Mouse (Mus musculus): ENCODE data around the gene Lrrc56. TPM values are rescaled to one million over a fixed set of nuclear protein-coding genes. Genes with fewer than 3 reads are reported as not detected.

The Lrrc56 gene
- polyA plus RNA-seq, 1 experiment from 2014 or later, result 8.8 TPM

DNA sequence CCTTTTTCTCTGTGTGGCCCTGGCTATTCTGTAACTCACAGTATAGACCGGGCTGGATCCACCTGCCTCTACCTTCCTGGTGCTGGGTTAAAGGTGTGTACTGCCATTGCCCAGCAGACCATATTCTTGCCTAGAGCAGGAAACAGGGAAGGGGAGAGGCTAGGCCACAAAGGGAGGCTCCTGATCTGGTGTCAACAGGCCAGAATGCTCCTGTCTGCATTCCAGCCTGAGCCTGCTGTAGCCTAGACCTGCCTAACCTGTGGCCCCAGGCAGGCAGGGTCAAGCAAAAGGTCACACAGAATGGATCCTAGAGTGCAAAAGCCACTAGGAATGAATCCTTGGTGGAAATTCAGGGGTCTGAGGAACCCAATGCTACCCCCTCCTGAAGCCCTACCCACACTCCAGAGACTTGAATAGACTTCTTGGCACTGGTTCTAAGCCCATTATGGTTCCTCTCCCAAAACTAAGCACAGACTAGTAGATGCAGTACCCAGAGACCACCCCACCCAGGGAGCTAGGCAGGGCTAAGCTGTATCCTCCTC is 25.7 kb downstream of the Lrrc56 start:
- 93% methylated on average over 1 of the region's 1 CpGs for WGBS
- no peak overlapping the region for H3K27ac ChIP-seq (ENCODE audit: low read depth, low read length)
- H3K36me3 ChIP-seq (ENCODE audit: control insufficient read depth, insufficient read depth, low read length), result 0 out of 2 replicates have a peak, but pooled peaks cover 2% of the 10 kb centered on the region
- DNase-seq (ENCODE audit: low spot score, missing footprints) (peak; percentile 59), ATAC-seq (ENCODE audit: low FRiP score) (no peak)
- no peaks in the 10 kb centered on the region for H3K27me3 ChIP-seq (ENCODE audit: control insufficient read depth, insufficient read depth, low read length)
- H3K9me3 ChIP-seq (ENCODE audit: control insufficient read depth, low read length), result no peaks in the 10 kb centered on the region
- H3K4me3 ChIP-seq (ENCODE audit: low read depth, low read length), result no peak overlapping the region
- H3K4me1 ChIP-seq (ENCODE audit: control insufficient read depth, insufficient read depth, low read length), result peaks cover 25% of the 10 kb centered on the region
- H3K4me2 ChIP-seq, result no peak overlapping the region
- no peak overlapping the region for H3K9ac ChIP-seq (ENCODE audit: low read length)

DNA sequence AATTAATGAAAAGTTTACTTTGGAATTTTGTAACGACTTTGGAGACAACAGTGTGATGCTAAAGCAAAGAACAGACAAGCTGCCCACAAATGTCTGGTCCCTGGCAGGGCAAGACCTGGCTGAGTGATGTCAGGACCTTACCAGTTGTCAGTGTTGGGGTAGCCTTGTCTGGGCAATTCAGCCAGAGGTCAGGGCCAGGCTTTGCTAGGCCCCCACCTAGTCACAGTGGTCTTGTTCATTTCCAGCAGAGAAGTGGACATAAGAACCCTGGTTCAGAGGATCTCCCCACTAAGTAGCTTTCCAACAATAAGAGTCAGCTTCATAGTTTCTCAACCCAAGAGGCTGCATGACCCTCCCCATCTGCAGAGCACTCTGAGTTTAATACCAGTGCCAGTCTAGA is 26.4 kb downstream of the Lrrc56 start:
- Histone ChIP-seq H3K9ac (ENCODE audit: low read length) (no peak overlapping the region), H3K9me3 (ENCODE audit: control insufficient read depth, low read length) (no peaks in the 10 kb centered on the region), H3K4me1 (ENCODE audit: control insufficient read depth, insufficient read depth, low read length) (peaks cover 20% of the 10 kb centered on the region), H3K27me3 (ENCODE audit: control insufficient read depth, insufficient read depth, low read length) (no peaks in the 10 kb centered on the region), H3K4me2 (no peak overlapping the region), H3K27ac (ENCODE audit: low read depth, low read length) (no peak overlapping the region), H3K4me3 (ENCODE audit: low read depth, low read length) (no peak overlapping the region), H3K36me3 (ENCODE audit: control insufficient read depth, insufficient read depth, low read length) (0 out of 2 replicates have a peak, but pooled peaks cover 2% of the 10 kb centered on the region)
- DNase-seq (ENCODE audit: low spot score, missing footprints), result peak; percentile 70
- 79% methylated on average over 1 of the region's 1 CpGs for WGBS
- ATAC-seq (ENCODE audit: low FRiP score), result no peak

DNA sequence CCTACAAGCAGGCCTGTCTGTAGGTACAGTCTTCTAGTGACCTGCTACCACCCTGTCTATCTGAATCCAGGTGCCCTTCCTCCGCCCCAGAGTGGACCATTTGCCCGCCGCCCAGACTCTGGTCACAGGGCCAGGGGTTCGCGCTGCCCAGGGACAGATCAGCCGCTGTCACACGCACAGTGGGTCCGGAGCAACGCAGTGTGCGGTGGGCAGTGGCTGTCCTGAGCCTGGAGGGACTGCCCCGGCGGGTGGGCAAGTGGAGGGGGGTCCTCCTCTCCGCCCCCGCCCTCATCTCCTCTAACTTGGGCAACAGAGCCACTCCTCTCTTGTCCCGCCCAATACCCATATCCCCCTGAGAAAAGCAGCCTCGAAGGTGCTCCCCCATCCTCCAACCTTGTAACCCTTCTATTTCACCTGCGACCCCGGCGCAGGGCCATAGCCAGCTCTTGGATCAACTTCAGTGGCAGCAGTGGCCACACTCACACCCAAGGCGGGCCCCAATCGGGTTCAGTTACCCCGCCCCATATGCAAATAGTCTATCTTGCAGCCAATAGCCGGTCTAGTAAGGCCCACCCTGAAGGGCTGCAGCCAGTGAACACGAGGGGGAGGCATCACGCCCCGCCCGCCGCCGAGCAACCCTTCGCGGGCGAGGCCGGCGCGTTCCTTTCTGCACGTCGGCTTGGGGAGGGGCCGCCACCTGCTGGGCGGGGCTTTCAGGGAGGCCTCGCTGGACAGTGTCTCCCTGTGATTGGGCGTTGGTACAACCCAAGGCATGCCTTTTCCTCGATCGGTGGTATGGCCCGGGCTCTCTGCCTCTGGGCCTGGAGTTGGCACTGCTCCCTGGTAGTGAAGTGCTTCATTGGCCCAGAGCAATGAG is 27.5 kb downstream of the Lrrc56 start:
- DNase-seq (ENCODE audit: low spot score, missing footprints), result peak; percentile 100
- peak overlapping the region; percentile 83 for H3K4me2 ChIP-seq
- 2% methylated on average over 44 of the region's 44 CpGs for WGBS
- H3K36me3 ChIP-seq (ENCODE audit: control insufficient read depth, insufficient read depth, low read length), result 0 out of 2 replicates have a peak, but pooled peaks cover 2% of the 10 kb centered on the region
- peak overlapping the region; percentile 40 for H3K4me3 ChIP-seq (ENCODE audit: low read depth, low read length)
- H3K27me3 ChIP-seq (ENCODE audit: control insufficient read depth, insufficient read depth, low read length), result no peaks in the 10 kb centered on the region
- H3K27ac ChIP-seq (ENCODE audit: low read depth, low read length), result peak overlapping the region; percentile 69; the same call in 1 of the 2 replicates
- no peaks in the 10 kb centered on the region for H3K9me3 ChIP-seq (ENCODE audit: control insufficient read depth, low read length)
- H3K4me1 ChIP-seq (ENCODE audit: control insufficient read depth, insufficient read depth, low read length), result peaks cover 16% of the 10 kb centered on the region
- peak; percentile 98 for ATAC-seq (ENCODE audit: low FRiP score)
- peak overlapping the region; percentile 66 for H3K9ac ChIP-seq (ENCODE audit: low read length)

DNA sequence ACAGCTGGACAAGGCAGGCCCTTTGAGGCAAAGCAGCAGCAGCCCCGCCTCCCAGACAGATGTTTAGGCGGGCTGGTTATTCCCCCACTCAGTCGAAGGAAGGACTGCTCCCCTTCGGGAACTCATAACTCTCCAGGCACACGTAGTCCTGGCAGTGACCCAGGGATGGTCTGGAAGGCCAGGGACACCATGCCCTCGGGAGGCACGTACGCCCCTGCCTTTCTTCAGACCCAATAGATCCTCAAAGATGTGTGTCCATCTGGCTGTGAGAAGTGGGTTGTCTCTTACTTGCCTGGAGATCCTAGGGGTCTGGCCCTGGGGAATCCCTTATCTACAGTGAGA is 28.1 kb downstream of the Lrrc56 start:
- peak overlapping the region; percentile 40 for H3K4me3 ChIP-seq (ENCODE audit: low read depth, low read length)
- 18% methylated on average over 8 of the region's 8 CpGs for WGBS
- H3K27ac ChIP-seq (ENCODE audit: low read depth, low read length), result peak overlapping the region; percentile 69; the same call in 1 of the 2 replicates
- ATAC-seq (ENCODE audit: low FRiP score) (no peak), DNase-seq (ENCODE audit: low spot score, missing footprints) (no peak)
- peaks cover 12% of the 10 kb centered on the region for H3K4me1 ChIP-seq (ENCODE audit: control insufficient read depth, insufficient read depth, low read length)
- peak overlapping the region; percentile 83 for H3K4me2 ChIP-seq
- no peaks in the 10 kb centered on the region for H3K27me3 ChIP-seq (ENCODE audit: control insufficient read depth, insufficient read depth, low read length)
- H3K9ac ChIP-seq (ENCODE audit: low read length), result peak overlapping the region; percentile 39; the same call in 1 of the 2 replicates
- no peaks in the 10 kb centered on the region for H3K9me3 ChIP-seq (ENCODE audit: control insufficient read depth, low read length)
- 0 out of 2 replicates have a peak, but pooled peaks cover 2% of the 10 kb centered on the region for H3K36me3 ChIP-seq (ENCODE audit: control insufficient read depth, insufficient read depth, low read length)

DNA sequence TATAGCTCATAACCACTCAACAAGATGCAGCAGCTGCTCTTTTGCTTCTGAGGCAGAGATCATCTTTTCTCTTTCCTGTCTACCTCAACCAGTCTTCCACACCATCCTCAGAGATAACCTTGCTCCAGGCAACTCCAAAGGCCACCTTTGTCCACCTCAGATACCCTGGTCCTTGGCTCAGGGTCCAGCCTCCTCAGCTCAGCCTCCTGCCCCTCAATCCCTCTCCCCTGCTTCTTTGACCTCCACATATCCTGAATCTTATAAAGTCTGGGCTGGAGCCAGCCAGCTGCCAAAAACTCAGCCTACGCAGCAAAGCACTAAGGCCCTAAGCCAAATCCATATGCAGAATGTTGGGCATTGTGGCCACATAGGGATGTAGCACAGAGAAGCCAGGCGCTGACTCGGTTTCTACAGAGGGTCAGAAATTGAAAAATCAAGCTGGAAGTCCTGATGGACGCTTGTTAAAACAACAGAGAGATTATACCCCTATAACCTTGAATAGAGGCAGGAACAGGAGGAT is 28.8 kb downstream of the Lrrc56 start:
- H3K36me3 ChIP-seq (ENCODE audit: control insufficient read depth, insufficient read depth, low read length), result 0 out of 2 replicates have a peak, but pooled peaks cover 2% of the 10 kb centered on the region
- 96% methylated on average over 4 of the region's 4 CpGs for WGBS
- no peak for ATAC-seq (ENCODE audit: low FRiP score)
- no peak overlapping the region for H3K4me3 ChIP-seq (ENCODE audit: low read depth, low read length)
- peaks cover 12% of the 10 kb centered on the region for H3K4me1 ChIP-seq (ENCODE audit: control insufficient read depth, insufficient read depth, low read length)
- H3K4me2 ChIP-seq, result no peak overlapping the region
- H3K27ac ChIP-seq (ENCODE audit: low read depth, low read length), result no peak overlapping the region
- H3K27me3 ChIP-seq (ENCODE audit: control insufficient read depth, insufficient read depth, low read length), result no peaks in the 10 kb centered on the region
- H3K9me3 ChIP-seq (ENCODE audit: control insufficient read depth, low read length), result no peaks in the 10 kb centered on the region
- peak; percentile 56 for DNase-seq (ENCODE audit: low spot score, missing footprints)
- H3K9ac ChIP-seq (ENCODE audit: low read length), result no peak overlapping the region

DNA sequence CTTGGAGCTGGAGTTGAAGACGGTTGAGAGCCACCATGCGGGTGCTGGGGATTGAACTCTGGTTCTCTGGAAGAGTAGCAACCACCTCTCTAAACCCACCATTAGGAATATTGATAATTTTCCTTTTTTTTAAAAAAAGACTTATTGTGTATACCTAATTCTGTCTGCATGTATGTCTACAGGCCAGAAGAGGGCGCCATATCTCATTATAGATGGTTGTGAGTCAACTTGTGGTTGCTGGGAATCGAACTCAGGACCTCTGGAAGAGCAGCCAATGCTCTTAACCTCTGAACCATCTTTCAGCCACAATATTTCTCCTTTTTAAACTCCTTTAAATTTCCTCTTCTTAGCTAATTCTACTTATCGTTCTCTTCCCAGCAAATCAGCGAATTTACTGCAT is 32.6 kb downstream of the Lrrc56 start:
- no peak overlapping the region for H3K4me2 ChIP-seq
- peaks cover 17% of the 10 kb centered on the region for H3K4me1 ChIP-seq (ENCODE audit: control insufficient read depth, insufficient read depth, low read length)
- WGBS, result 81% methylated on average over 6 of the region's 6 CpGs
- H3K36me3 ChIP-seq (ENCODE audit: control insufficient read depth, insufficient read depth, low read length), result peaks cover 3% of the 10 kb centered on the region; the same call in 1 of the 2 replicates
- H3K4me3 ChIP-seq (ENCODE audit: low read depth, low read length), result no peak overlapping the region
- no peak overlapping the region for H3K9ac ChIP-seq (ENCODE audit: low read length)
- no peaks in the 10 kb centered on the region for H3K9me3 ChIP-seq (ENCODE audit: control insufficient read depth, low read length)
- DNase-seq (ENCODE audit: low spot score, missing footprints) (peak; percentile 54), ATAC-seq (ENCODE audit: low FRiP score) (no peak)
- H3K27ac ChIP-seq (ENCODE audit: low read depth, low read length), result no peak overlapping the region
- H3K27me3 ChIP-seq (ENCODE audit: control insufficient read depth, insufficient read depth, low read length), result no peaks in the 10 kb centered on the region

DNA sequence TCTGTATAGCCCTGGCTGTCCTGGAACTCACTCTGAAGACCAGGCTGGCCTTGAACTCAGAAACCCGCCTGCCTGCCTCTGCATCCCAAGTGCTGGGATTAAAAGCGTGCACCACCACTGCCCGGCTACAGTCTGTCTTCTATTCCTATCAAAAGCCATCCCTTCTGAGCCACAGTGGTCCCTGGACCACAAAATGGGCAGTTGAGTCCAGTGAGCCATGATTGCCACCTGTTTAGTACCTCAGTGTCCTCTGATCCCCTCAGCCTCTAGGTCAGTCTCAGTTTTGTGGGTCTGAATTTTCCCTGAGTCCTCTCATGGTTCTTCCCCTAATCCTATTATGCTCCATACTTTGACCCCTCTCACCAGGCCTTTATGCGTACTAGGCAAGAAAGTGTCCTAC is 33.8 kb downstream of the Lrrc56 start:
- no peak overlapping the region; the same call in 1 of the 2 replicates for H3K27ac ChIP-seq (ENCODE audit: low read depth, low read length)
- H3K9ac ChIP-seq (ENCODE audit: low read length), result no peak overlapping the region; the same call in 1 of the 2 replicates
- WGBS, result 72% methylated on average over 4 of the region's 4 CpGs
- ATAC-seq (ENCODE audit: low FRiP score) (peak; percentile 23; the same call in 1 of the 2 replicates), DNase-seq (ENCODE audit: low spot score, missing footprints) (no peak)
- H3K36me3 ChIP-seq (ENCODE audit: control insufficient read depth, insufficient read depth, low read length), result peaks cover 12% of the 10 kb centered on the region; the same call in 1 of the 2 replicates
- peak overlapping the region; percentile 98; the same call in 1 of the 2 replicates for H3K4me2 ChIP-seq
- H3K4me1 ChIP-seq (ENCODE audit: control insufficient read depth, insufficient read depth, low read length), result peaks cover 11% of the 10 kb centered on the region
- no peak overlapping the region; the same call in 1 of the 2 replicates for H3K4me3 ChIP-seq (ENCODE audit: low read depth, low read length)
- no peaks in the 10 kb centered on the region for H3K27me3 ChIP-seq (ENCODE audit: control insufficient read depth, insufficient read depth, low read length)
- H3K9me3 ChIP-seq (ENCODE audit: control insufficient read depth, low read length), result no peaks in the 10 kb centered on the region

DNA sequence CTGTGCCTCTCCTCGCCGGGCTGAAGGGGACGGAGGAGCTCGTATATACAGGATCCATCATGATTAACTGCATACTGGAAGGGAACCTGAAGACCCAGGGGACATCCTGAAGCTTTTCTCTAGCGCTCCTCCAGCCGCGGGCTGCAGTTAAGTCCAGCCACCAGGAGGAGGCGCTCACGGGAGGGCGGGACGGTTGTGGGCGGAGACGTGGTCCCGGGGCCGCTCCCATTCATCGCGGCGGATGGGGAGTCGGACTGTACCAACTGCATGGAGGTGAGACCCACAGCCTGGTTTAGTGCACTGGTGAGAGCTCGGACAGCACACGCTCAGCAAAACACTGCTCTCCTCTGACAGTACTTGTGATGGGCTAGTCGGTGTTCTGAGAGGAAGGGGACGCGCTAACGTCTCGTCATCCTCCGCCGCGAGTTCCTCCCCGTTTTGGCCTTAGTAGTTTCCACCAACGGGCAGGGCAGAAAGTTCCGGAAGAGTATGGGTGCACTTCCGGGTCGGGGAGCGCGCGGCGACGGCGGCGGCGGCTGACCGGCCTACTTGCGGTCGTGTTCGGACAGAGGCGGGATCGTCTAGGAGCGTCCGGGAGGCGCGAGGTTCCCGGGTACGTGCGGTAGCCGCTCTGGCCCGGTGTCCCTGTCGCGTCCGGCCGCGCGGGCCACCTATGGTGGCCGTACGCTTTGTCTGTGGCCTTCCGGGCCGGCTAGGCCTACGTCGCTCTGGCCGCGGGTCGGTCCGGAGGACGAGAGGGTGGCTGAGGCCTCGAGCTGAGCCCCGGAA is 34.5 kb downstream of the Lrrc56 start, which contains the start of gene Phrf1:
Gene Phrf1, plus strand, starts transcription at position 506 of the 789 bp plus-strand sequence.
- DNase-seq (ENCODE audit: low spot score, missing footprints) (peak; percentile 99), ATAC-seq (ENCODE audit: low FRiP score) (peak; percentile 93)
- H3K9me3 ChIP-seq (ENCODE audit: control insufficient read depth, low read length), result no peaks in the 10 kb centered on the region
- WGBS, result under 1% methylated on average over 76 of the region's 76 CpGs
- peak within 1 kb of the TSS; percentile 94 for H3K9ac ChIP-seq (ENCODE audit: low read length)
- H3K27me3 ChIP-seq (ENCODE audit: control insufficient read depth, insufficient read depth, low read length), result no peaks in the 10 kb centered on the region
- peak within 1 kb of the TSS; percentile 99 for H3K4me3 ChIP-seq (ENCODE audit: low read depth, low read length)
- peaks cover 11% of the 10 kb centered on the region for H3K4me1 ChIP-seq (ENCODE audit: control insufficient read depth, insufficient read depth, low read length)
- H3K27ac ChIP-seq (ENCODE audit: low read depth, low read length), result peak within 1 kb of the TSS; percentile 88
- peaks cover 15% of the 10 kb centered on the region; the same call in 1 of the 2 replicates for H3K36me3 ChIP-seq (ENCODE audit: control insufficient read depth, insufficient read depth, low read length)
- peak within 1 kb of the TSS; percentile 98 for H3K4me2 ChIP-seq

All from midbrain, embryonic 11.5 days (tissue).